Mouse (Mus musculus): ENCODE data around the gene Usp2. TPM values are rescaled to one million over a fixed set of nuclear protein-coding genes. Genes with fewer than 3 reads are reported as not detected.

Gene Usp2
- total and polyA plus RNA-seq, 3 experiments = 2.1 to 2.3 (median 2.2) TPM

DNA sequence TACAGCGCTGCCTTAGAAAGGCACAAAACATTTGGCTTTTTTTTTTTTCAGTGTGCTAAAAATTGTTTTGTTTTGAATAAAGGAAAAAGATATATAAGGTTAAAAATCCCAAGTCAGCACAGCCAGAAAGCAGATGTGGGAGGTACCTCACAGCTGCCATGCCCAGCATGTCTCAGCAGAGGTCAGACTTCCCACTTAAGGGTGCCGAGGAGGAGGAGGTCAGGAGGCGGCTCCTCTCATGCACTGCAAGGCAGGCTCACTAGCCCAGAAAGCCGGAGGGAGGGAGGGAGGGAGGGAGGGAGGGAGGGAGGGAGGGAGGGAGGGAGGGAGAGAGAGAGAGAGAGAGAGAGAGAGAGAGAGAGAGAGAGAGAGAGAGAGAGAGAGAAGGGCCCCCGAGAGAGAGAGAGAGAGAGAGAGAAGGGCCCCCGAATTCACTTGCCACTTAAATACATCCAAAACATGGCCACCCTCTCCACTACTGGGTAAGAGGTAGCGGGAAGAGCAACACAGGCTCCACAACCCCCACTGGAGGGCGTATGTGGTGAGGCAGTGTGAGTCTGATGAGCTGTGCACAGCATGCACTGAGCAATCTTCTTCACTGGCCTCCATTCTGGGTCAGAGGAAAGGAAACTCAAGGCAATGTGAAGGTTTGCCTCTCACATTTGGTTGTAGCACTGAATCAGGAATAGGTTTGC lies 77.3 kb downstream of the Usp2 start:
- H3K4me1 ChIP-seq (ENCODE audit: control insufficient read depth in 1 of 2, insufficient read depth in 2 of 2) = peaks cover 6 to 16% of the 10 kb centered on the region in 2 experiments
- in situ Hi-C loops (cut with MboI; ENCODE audit: low pct_ligation_motif_present, low pct_unique_long_range_greater_than_20kb, low sequenced_read_pairs) = no loop called here
- no peaks in the 10 kb centered on the region for H3K27me3 ChIP-seq (replicated peaks)
- H3K79me2 ChIP-seq (replicated peaks; ENCODE audit: control insufficient read depth, extremely low read depth, insufficient read depth, poor library complexity, severe bottlenecking) = no peaks in the 10 kb centered on the region
- no peaks in the 10 kb centered on the region for H3K9me3 ChIP-seq (replicated peaks; ENCODE audit: low read length)
- no peak overlapping the region for H3K9ac ChIP-seq (ENCODE audit: insufficient read depth, low read depth)
- no peak for TF ChIP-seq ETS1 (conservative IDR thresholded peaks at IDR 0.05; ENCODE audit: low read depth, low read length)
- no peak for TF ChIP-seq PAX5 (IDR thresholded peaks at IDR 0.05; ENCODE audit: low read length)
- TF ChIP-seq CTCF (conservative IDR thresholded peaks at IDR 0.05 in 1 of 2, IDR thresholded peaks at IDR 0.05 in 1 of 2; ENCODE audit: low read depth in 2 of 2, low read length in 2 of 2) = peak in 1 of 2 experiments; percentile 28; a peak in 2 of 4 replicates
- no peak for TF ChIP-seq MYC (IDR thresholded peaks at IDR 0.05; ENCODE audit: low read depth, low read length)
- H3K27ac ChIP-seq (ENCODE audit: insufficient read depth, low read depth) = no peak overlapping the region; the same call in 1 of the 2 replicates
- DNase-seq (ENCODE audit: extremely low read depth) = peak; percentile 39
- peaks cover 34 to 72% of the 10 kb centered on the region in 2 experiments for H3K36me3 ChIP-seq (replicated peaks in 1 of 2; ENCODE audit: control insufficient read depth in 1 of 2, insufficient read depth in 1 of 2, low read length in 1 of 2)
- H3K4me2 ChIP-seq (ENCODE audit: insufficient read depth, low read depth, poor library complexity, severe bottlenecking) = no peak overlapping the region
- dilution Hi-C loops (cut with MboI; ENCODE audit: extremely low pct_ligation_motif_present, extremely low pct_unique_long_range_greater_than_20kb, low sequenced_read_pairs) = no loop called here
- H3K4me3 ChIP-seq (replicated peaks in 1 of 3; ENCODE audit: low read depth in 2 of 3, low read length in 2 of 3, poor library complexity in 1 of 3) = no peak overlapping the region

DNA sequence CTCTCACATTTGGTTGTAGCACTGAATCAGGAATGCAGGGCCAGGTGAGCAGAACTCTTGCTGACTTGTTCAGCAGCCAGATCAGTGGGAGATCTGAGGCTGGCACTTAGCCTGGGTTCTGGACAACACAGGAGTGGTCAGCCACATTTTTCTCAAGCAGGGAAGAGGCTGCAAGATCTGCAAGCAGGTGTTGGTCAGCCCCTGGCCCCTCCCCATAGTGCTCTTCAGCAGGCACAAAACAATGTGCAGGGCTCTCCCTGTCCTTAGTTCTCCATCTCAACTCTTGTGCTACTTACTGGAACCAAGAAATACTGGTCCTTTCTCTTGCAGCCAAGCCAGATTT lies 77.9 kb downstream of the Usp2 start:
- Histone ChIP-seq H3K36me3 (replicated peaks in 1 of 2; ENCODE audit: control insufficient read depth in 1 of 2, insufficient read depth in 1 of 2, low read length in 1 of 2) (peaks cover 34 to 73% of the 10 kb centered on the region in 2 experiments), H3K9me3 (replicated peaks; ENCODE audit: low read length) (no peaks in the 10 kb centered on the region)
- dilution Hi-C loops (cut with MboI; ENCODE audit: extremely low pct_ligation_motif_present, extremely low pct_unique_long_range_greater_than_20kb, low sequenced_read_pairs) = no loop called here

More for the DNA sequence above, 77.9 kb downstream of the Usp2 start:
- Histone ChIP-seq H3K79me2 (replicated peaks; ENCODE audit: control insufficient read depth, extremely low read depth, insufficient read depth, poor library complexity, severe bottlenecking) (no peaks in the 10 kb centered on the region), H3K4me1 (ENCODE audit: control insufficient read depth in 1 of 2, insufficient read depth in 2 of 2) (peaks cover 6 to 16% of the 10 kb centered on the region in 2 experiments), H3K27me3 (replicated peaks) (no peaks in the 10 kb centered on the region), H3K27ac (ENCODE audit: insufficient read depth, low read depth) (no peak overlapping the region; the same call in 1 of the 2 replicates), H3K4me3 (replicated peaks in 1 of 3; ENCODE audit: low read depth in 2 of 3, low read length in 2 of 3, poor library complexity in 1 of 3) (no peak overlapping the region), H3K9ac (ENCODE audit: insufficient read depth, low read depth) (no peak overlapping the region), H3K4me2 (ENCODE audit: insufficient read depth, low read depth, poor library complexity, severe bottlenecking) (no peak overlapping the region)
- no peak for TF ChIP-seq TCF12 (IDR thresholded peaks at IDR 0.05; ENCODE audit: low read depth, low read length)
- no peak for TF ChIP-seq ZC3H11A (IDR thresholded peaks at IDR 0.05; ENCODE audit: low read depth, low read length)
- TF ChIP-seq MAX (IDR thresholded peaks at IDR 0.05; ENCODE audit: low read length) = no peak
- TF ChIP-seq ZKSCAN1 (IDR thresholded peaks at IDR 0.05; ENCODE audit: borderline replicate concordance, low read depth, low read length) = no peak
- TF ChIP-seq RAD21 (IDR thresholded peaks at IDR 0.05; ENCODE audit: low read depth, low read length) = no peak
- TF ChIP-seq ZMIZ1 (IDR thresholded peaks at IDR 0.05; ENCODE audit: low read depth, low read length) = no peak
- no peak for TF ChIP-seq MAZ (IDR thresholded peaks at IDR 0.05; ENCODE audit: low read depth, low read length)
- TF ChIP-seq E2F4 (IDR thresholded peaks at IDR 0.05; ENCODE audit: insufficient replicate concordance, low read depth, low read length) = no peak
- TF ChIP-seq TBP (conservative IDR thresholded peaks at IDR 0.05; ENCODE audit: low read depth, low read length) = no peak
- TF ChIP-seq MYC (IDR thresholded peaks at IDR 0.05; ENCODE audit: low read depth, low read length) = no peak
- no peak for TF ChIP-seq USF2 (conservative IDR thresholded peaks at IDR 0.05; ENCODE audit: low read depth, low read length)
- TF ChIP-seq POLR2AphosphoS2 (IDR thresholded peaks at IDR 0.05; ENCODE audit: low read depth, low read length) = no peak
- TF ChIP-seq IRF4 (IDR thresholded peaks at IDR 0.05; ENCODE audit: low read depth, low read length) = no peak
- no peak for TF ChIP-seq HCFC1 (IDR thresholded peaks at IDR 0.05; ENCODE audit: low read depth, low read length)
- no peak for TF ChIP-seq NRF1 (IDR thresholded peaks at IDR 0.05; ENCODE audit: low read depth, low read length)
- TF ChIP-seq SMC3 (IDR thresholded peaks at IDR 0.05; ENCODE audit: low read depth, low read length) = no peak
- no peak for TF ChIP-seq ZNF384 (IDR thresholded peaks at IDR 0.05; ENCODE audit: low read depth, low read length)
- in situ Hi-C loops (cut with MboI; ENCODE audit: low pct_ligation_motif_present, low pct_unique_long_range_greater_than_20kb, low sequenced_read_pairs) = no loop called here
- no peak for DNase-seq (ENCODE audit: extremely low read depth)

Other genes starting within 250 kb of the Usp2 start
- gene Thy1, start 23.6 kb upstream of the Usp2 start, total RNA-seq (2012; rRNA removed) = not detected in 2 replicates
- not detected in 2 replicates for gene Thy1, start 23.6 kb upstream of the Usp2 start, total RNA-seq (2014; rRNA removed)
- not detected in 2 replicates for gene Thy1, start 23.6 kb upstream of the Usp2 start, polyA plus RNA-seq (2012; ENCODE audit: insufficient read length, low read depth)
- gene Mfrp, start 34.7 kb downstream of the Usp2 start, total RNA-seq (2012; rRNA removed) = 0.04 TPM in 1 of 2 replicates, not detected in the other
- not detected in 2 replicates for gene Mfrp, start 34.7 kb downstream of the Usp2 start, total RNA-seq (2014; rRNA removed)
- gene Mfrp, start 34.7 kb downstream of the Usp2 start, polyA plus RNA-seq (2012; ENCODE audit: insufficient read length, low read depth) = not detected in 2 replicates
- not detected in 2 replicates for gene C1qtnf5, start 40.2 kb downstream of the Usp2 start, total RNA-seq (2012; rRNA removed)
- gene C1qtnf5, start 40.2 kb downstream of the Usp2 start, total RNA-seq (2014; rRNA removed) = not detected in 2 replicates
- not detected in 2 replicates for gene C1qtnf5, start 40.2 kb downstream of the Usp2 start, polyA plus RNA-seq (2012; ENCODE audit: insufficient read length, low read depth)
- gene Gm49380, start 46.5 kb downstream of the Usp2 start, total RNA-seq (2012; rRNA removed) = not detected in 2 replicates
- not detected in 2 replicates for gene Gm49380, start 46.5 kb downstream of the Usp2 start, total RNA-seq (2014; rRNA removed)
- gene Gm49380, start 46.5 kb downstream of the Usp2 start, polyA plus RNA-seq (2012; ENCODE audit: insufficient read length, low read depth) = not detected in 2 replicates
- 15.3 and 15.4 TPM in 2 replicates for gene Rnf26, start 46.5 kb downstream of the Usp2 start, total RNA-seq (2012; rRNA removed)
- gene Rnf26, start 46.5 kb downstream of the Usp2 start, total RNA-seq (2014; rRNA removed) = 9.2 and 11.7 TPM in 2 replicates
- gene Rnf26, start 46.5 kb downstream of the Usp2 start, polyA plus RNA-seq (2012; ENCODE audit: insufficient read length, low read depth) = 31.5 and 40.0 TPM in 2 replicates
- 0.98 and 1.1 TPM in 2 replicates for gene Mcam, start 67.4 kb downstream of the Usp2 start, total RNA-seq (2012; rRNA removed)
- 0.56 and 0.73 TPM in 2 replicates for gene Mcam, start 67.4 kb downstream of the Usp2 start, total RNA-seq (2014; rRNA removed)
- 0.40 and 0.57 TPM in 2 replicates for gene Mcam, start 67.4 kb downstream of the Usp2 start, polyA plus RNA-seq (2012; ENCODE audit: insufficient read length, low read depth)
- 11.9 and 13.4 TPM in 2 replicates for gene Cbl, start 167.0 kb downstream of the Usp2 start, total RNA-seq (2012; rRNA removed)
- 6.5 and 8.3 TPM in 2 replicates for gene Cbl, start 167.0 kb downstream of the Usp2 start, total RNA-seq (2014; rRNA removed)
- 27.1 and 39.0 TPM in 2 replicates for gene Cbl, start 167.0 kb downstream of the Usp2 start, polyA plus RNA-seq (2012; ENCODE audit: insufficient read length, low read depth)
- gene Ccdc153, start 173.7 kb downstream of the Usp2 start, total RNA-seq (2012; rRNA removed) = not detected in 2 replicates
- gene Ccdc153, start 173.7 kb downstream of the Usp2 start, total RNA-seq (2014; rRNA removed) = not detected in 2 replicates
- gene Ccdc153, start 173.7 kb downstream of the Usp2 start, polyA plus RNA-seq (2012; ENCODE audit: insufficient read length, low read depth) = not detected in 2 replicates
- gene Pdzd3, start 184.4 kb downstream of the Usp2 start, total RNA-seq (2012; rRNA removed) = 0.13 TPM in 1 of 2 replicates, not detected in the other
- gene Pdzd3, start 184.4 kb downstream of the Usp2 start, total RNA-seq (2014; rRNA removed) = 0.09 TPM in 1 of 2 replicates, not detected in the other
- 0.21 and 0.26 TPM in 2 replicates for gene Pdzd3, start 184.4 kb downstream of the Usp2 start, polyA plus RNA-seq (2012; ENCODE audit: insufficient read length, low read depth)
- gene Nlrx1, start 201.6 kb downstream of the Usp2 start, total RNA-seq (2012; rRNA removed) = 8.8 and 10.9 TPM in 2 replicates
- gene Nlrx1, start 201.6 kb downstream of the Usp2 start, total RNA-seq (2014; rRNA removed) = 8.0 and 8.8 TPM in 2 replicates
- 12.6 and 15.4 TPM in 2 replicates for gene Nlrx1, start 201.6 kb downstream of the Usp2 start, polyA plus RNA-seq (2012; ENCODE audit: insufficient read length, low read depth)
- gene Abcg4, start 221.6 kb downstream of the Usp2 start, total RNA-seq (2012; rRNA removed) = 0.38 and 0.72 TPM in 2 replicates
- gene Abcg4, start 221.6 kb downstream of the Usp2 start, total RNA-seq (2014; rRNA removed) = 0.23 TPM in 2 replicates
- 0.82 and 1.1 TPM in 2 replicates for gene Abcg4, start 221.6 kb downstream of the Usp2 start, polyA plus RNA-seq (2012; ENCODE audit: insufficient read length, low read depth)
- 16.5 and 16.6 TPM in 2 replicates for gene Hinfp, start 238.7 kb downstream of the Usp2 start, total RNA-seq (2012; rRNA removed)
- 13.6 and 14.0 TPM in 2 replicates for gene Hinfp, start 238.7 kb downstream of the Usp2 start, total RNA-seq (2014; rRNA removed)
- gene Hinfp, start 238.7 kb downstream of the Usp2 start, polyA plus RNA-seq (2012; ENCODE audit: insufficient read length, low read depth) = 18.9 and 22.3 TPM in 2 replicates

All from CH12.LX (cell line).